Mouse (Mus musculus): ENCODE measurements around the gene BC017158. TPM values are rescaled to one million over a fixed set of nuclear protein-coding genes. Genes with fewer than 3 reads are reported as not detected.

BC017158 gene
- polyA plus RNA-seq, 1 experiment from 2014 or later: 32.6 TPM

GRCm38 (mm10) chr7:128255757-128256156, 42.2 kb downstream of the BC017158 start:
- Histone ChIP-seq H3K4me2 (replicated peaks; ENCODE audit: low read depth) (no peak overlapping the region), H3K27ac (ENCODE audit: low read depth, low read length) (no peak overlapping the region), H3K36me3 (ENCODE audit: control insufficient read depth, insufficient read depth) (peaks cover 16% of the 10 kb centered on the region; the same call in 1 of the 2 replicates), H3K9me3 (ENCODE audit: control insufficient read depth) (no peaks in the 10 kb centered on the region), H3K4me3 (ENCODE audit: low read depth, low read length) (no peak overlapping the region), H3K27me3 (replicated peaks; ENCODE audit: control insufficient read depth, insufficient read depth, low read length) (no peaks in the 10 kb centered on the region), H3K9ac (ENCODE audit: low read depth, low read length) (no peak overlapping the region), H3K4me1 (replicated peaks; ENCODE audit: control insufficient read depth, insufficient read depth, low read length) (0 out of 2 replicates have a peak, but pooled peaks cover 3% of the 10 kb centered on the region)
- ATAC-seq: no peak
- no peak for TF ChIP-seq CTCF (IDR thresholded peaks at IDR 0.05; ENCODE audit: low read depth)
- WGBS: 77% methylated on average over 5 of the region's 5 CpGs

DNA sequence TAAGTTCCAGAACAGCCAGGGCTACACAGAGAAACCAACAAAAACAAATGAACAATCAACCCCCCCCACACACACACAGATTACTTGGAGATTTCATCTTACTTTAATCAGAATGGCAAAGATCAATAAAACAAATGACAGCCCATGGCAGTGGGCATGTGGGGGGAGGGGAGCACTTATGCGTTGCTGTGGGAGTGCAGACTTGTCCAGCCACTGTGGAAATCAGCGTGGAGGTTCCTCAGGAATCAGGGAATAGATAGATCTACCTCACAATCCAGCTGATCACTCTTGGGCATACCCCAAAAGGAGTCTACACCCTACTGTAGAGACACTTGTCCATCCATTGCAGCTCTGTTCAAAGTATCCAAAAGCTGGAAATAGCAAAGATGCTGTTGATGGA, 43.0 kb downstream of the BC017158 start:
- no peak overlapping the region for H3K4me3 ChIP-seq (ENCODE audit: low read depth, low read length)
- 43% methylated on average over 2 of the region's 2 CpGs for WGBS

DNA sequence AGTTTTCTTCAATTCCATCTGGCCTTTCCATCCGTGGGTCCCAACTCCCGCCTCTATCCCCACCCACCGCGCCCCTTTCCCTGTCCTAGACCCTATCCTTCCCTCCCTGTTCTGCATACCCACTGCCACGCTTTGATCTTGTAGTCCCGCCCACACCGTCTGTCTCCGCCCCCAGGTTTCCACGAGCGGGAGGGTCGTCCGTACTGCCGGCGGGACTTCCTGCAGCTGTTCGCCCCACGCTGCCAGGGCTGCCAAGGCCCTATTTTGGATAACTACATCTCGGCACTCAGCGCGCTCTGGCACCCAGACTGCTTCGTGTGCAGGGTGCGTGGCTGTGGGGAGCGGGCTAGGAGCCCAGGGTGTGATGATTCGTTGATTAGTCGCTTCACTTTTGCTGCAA, 45.4 kb downstream of the BC017158 start:
- Histone ChIP-seq H3K4me1 (replicated peaks; ENCODE audit: control insufficient read depth, insufficient read depth, low read length) (0 out of 2 replicates have a peak, but pooled peaks cover 6% of the 10 kb centered on the region), H3K9me3 (ENCODE audit: control insufficient read depth) (no peaks in the 10 kb centered on the region), H3K27ac (ENCODE audit: low read depth, low read length) (no peak overlapping the region), H3K4me2 (replicated peaks; ENCODE audit: low read depth) (peak overlapping the region; percentile 41), H3K9ac (ENCODE audit: low read depth, low read length) (no peak overlapping the region), H3K4me3 (ENCODE audit: low read depth, low read length) (peak overlapping the region; percentile 7; the same call in 1 of the 2 replicates), H3K27me3 (replicated peaks; ENCODE audit: control insufficient read depth, insufficient read depth, low read length) (no peaks in the 10 kb centered on the region), H3K36me3 (ENCODE audit: control insufficient read depth, insufficient read depth) (peaks cover 19% of the 10 kb centered on the region; the same call in 1 of the 2 replicates)
- ATAC-seq: no peak
- WGBS: 16% methylated on average over 24 of the region's 24 CpGs
- no peak for TF ChIP-seq CTCF (IDR thresholded peaks at IDR 0.05; ENCODE audit: low read depth)

More for the DNA sequence above, 43.0 kb downstream of the BC017158 start:
- no peak overlapping the region for H3K9ac ChIP-seq (ENCODE audit: low read depth, low read length)
- H3K27ac ChIP-seq (ENCODE audit: low read depth, low read length): no peak overlapping the region
- no peaks in the 10 kb centered on the region for H3K27me3 ChIP-seq (replicated peaks; ENCODE audit: control insufficient read depth, insufficient read depth, low read length)
- 0 out of 2 replicates have a peak, but pooled peaks cover 6% of the 10 kb centered on the region for H3K4me1 ChIP-seq (replicated peaks; ENCODE audit: control insufficient read depth, insufficient read depth, low read length)
- no peak for TF ChIP-seq CTCF (IDR thresholded peaks at IDR 0.05; ENCODE audit: low read depth)
- no peak for ATAC-seq
- H3K9me3 ChIP-seq (ENCODE audit: control insufficient read depth): no peaks in the 10 kb centered on the region
- no peak overlapping the region for H3K4me2 ChIP-seq (replicated peaks; ENCODE audit: low read depth)
- H3K36me3 ChIP-seq (ENCODE audit: control insufficient read depth, insufficient read depth): peaks cover 17% of the 10 kb centered on the region; the same call in 1 of the 2 replicates

DNA sequence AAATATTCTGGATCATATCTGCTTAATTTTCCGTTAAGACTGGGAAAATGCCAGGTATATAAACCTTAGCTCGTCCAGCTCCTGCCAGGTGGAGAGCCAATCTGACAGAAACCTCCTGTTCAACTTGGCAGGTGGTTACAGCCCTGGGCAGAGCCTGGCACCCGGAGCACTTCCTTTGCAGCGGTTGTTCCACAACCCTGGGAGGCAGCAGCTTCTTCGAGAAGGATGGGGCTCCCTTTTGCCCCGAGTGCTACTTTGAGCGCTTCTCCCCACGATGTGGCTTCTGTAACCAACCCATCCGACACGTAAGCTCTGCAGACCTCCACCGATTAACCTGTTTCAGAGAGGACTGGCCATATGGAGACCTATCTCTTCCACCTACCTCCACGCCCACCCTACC, 46.0 kb downstream of the BC017158 start:
- no peak overlapping the region for H3K4me3 ChIP-seq (ENCODE audit: low read depth, low read length)
- WGBS: 48% methylated on average over 12 of the region's 12 CpGs

GRCm38 (mm10) chr7:128249998-128250397, 48.0 kb downstream of the BC017158 start:
- 58% methylated on average over 5 of the region's 5 CpGs for WGBS
- ATAC-seq: no peak
- Histone ChIP-seq H3K9me3 (ENCODE audit: control insufficient read depth) (no peaks in the 10 kb centered on the region), H3K27me3 (replicated peaks; ENCODE audit: control insufficient read depth, insufficient read depth, low read length) (no peaks in the 10 kb centered on the region), H3K27ac (ENCODE audit: low read depth, low read length) (no peak overlapping the region), H3K4me1 (replicated peaks; ENCODE audit: control insufficient read depth, insufficient read depth, low read length) (0 out of 2 replicates have a peak, but pooled peaks cover 6% of the 10 kb centered on the region), H3K4me3 (ENCODE audit: low read depth, low read length) (no peak overlapping the region), H3K4me2 (replicated peaks; ENCODE audit: low read depth) (no peak overlapping the region), H3K36me3 (ENCODE audit: control insufficient read depth, insufficient read depth) (peaks cover 19% of the 10 kb centered on the region; the same call in 1 of the 2 replicates), H3K9ac (ENCODE audit: low read depth, low read length) (no peak overlapping the region)
- no peak for TF ChIP-seq CTCF (IDR thresholded peaks at IDR 0.05; ENCODE audit: low read depth)

More for the DNA sequence above, 46.0 kb downstream of the BC017158 start:
- 0 out of 2 replicates have a peak, but pooled peaks cover 6% of the 10 kb centered on the region for H3K4me1 ChIP-seq (replicated peaks; ENCODE audit: control insufficient read depth, insufficient read depth, low read length)
- H3K9me3 ChIP-seq (ENCODE audit: control insufficient read depth): no peaks in the 10 kb centered on the region
- no peak overlapping the region for H3K9ac ChIP-seq (ENCODE audit: low read depth, low read length)
- peaks cover 19% of the 10 kb centered on the region; the same call in 1 of the 2 replicates for H3K36me3 ChIP-seq (ENCODE audit: control insufficient read depth, insufficient read depth)
- H3K27me3 ChIP-seq (replicated peaks; ENCODE audit: control insufficient read depth, insufficient read depth, low read length): no peaks in the 10 kb centered on the region
- H3K4me2 ChIP-seq (replicated peaks; ENCODE audit: low read depth): peak overlapping the region; percentile 17; the same call in 1 of the 2 replicates
- H3K27ac ChIP-seq (ENCODE audit: low read depth, low read length): no peak overlapping the region
- ATAC-seq: no peak
- TF ChIP-seq CTCF (IDR thresholded peaks at IDR 0.05; ENCODE audit: low read depth): no peak

DNA sequence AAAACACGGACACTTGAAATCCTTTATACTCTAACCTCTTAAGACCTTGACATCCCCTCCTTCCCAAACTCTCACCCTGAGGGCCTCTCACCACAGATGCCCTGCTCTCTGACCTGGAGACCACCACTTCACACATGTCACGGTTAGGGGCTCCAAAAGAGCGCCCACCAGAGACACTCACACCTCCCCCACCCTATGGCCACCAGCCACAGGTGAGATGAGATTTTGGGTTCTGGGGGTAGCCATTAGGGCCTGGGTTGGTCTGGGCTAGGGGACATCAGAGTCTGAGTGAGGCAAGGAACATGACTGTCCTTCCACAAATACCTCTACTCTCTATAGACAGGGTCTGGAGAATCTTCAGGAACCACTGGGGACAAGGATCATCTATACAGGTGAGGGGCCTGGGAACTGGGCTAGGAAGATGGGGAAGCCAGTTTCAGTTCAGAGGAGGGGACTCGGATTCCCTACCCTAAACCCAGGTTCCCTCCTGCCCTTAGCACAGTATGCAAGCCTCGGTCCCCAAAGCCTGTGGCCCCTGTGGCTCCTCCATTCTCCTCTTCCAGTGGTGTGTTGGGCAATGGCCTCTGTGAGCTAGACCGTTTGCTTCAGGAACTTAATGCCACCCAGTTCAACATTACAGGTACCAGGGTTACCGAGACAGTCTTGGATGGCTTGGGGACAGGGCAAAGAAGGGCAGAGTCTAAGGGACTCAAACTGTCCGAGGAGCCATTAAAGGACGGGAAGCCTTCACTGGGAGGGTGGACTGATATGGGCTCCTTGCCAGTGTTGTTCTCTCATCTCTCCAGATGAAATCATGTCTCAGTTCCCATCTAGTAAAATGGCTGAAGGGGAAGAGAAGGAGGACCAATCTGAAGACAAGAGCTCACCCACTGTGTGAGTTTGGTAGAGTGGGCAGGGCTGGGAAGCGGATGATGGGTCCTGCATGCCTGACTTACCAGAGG, 49.6 kb downstream of the BC017158 start:
- H3K36me3 ChIP-seq (ENCODE audit: control insufficient read depth, insufficient read depth): peaks cover 28% of the 10 kb centered on the region
- 0 out of 2 replicates have a peak, but pooled peaks cover 6% of the 10 kb centered on the region for H3K4me1 ChIP-seq (replicated peaks; ENCODE audit: control insufficient read depth, insufficient read depth, low read length)
- H3K4me3 ChIP-seq (ENCODE audit: low read depth, low read length): peak overlapping the region; percentile 56
- 74% methylated on average over 10 of the region's 10 CpGs for WGBS
- H3K27ac ChIP-seq (ENCODE audit: low read depth, low read length): no peak overlapping the region
- H3K9me3 ChIP-seq (ENCODE audit: control insufficient read depth): no peaks in the 10 kb centered on the region
- no peak for ATAC-seq
- H3K4me2 ChIP-seq (replicated peaks; ENCODE audit: low read depth): peak overlapping the region; percentile 63
- H3K27me3 ChIP-seq (replicated peaks; ENCODE audit: control insufficient read depth, insufficient read depth, low read length): no peaks in the 10 kb centered on the region
- no peak for TF ChIP-seq CTCF (IDR thresholded peaks at IDR 0.05; ENCODE audit: low read depth)
- H3K9ac ChIP-seq (ENCODE audit: low read depth, low read length): peak overlapping the region; percentile 26; the same call in 1 of the 2 replicates

All from intestine, postnatal 0 days (tissue).